Mouse (Mus musculus): ENCODE measurements around the gene Pdcd10.

The Pdcd10 gene

GRCm38 (mm10) chr3:75474657-75475056, 82.0 kb downstream of the Pdcd10 start:
- no peak for DNase-seq (ENCODE audit: low spot score)

DNA sequence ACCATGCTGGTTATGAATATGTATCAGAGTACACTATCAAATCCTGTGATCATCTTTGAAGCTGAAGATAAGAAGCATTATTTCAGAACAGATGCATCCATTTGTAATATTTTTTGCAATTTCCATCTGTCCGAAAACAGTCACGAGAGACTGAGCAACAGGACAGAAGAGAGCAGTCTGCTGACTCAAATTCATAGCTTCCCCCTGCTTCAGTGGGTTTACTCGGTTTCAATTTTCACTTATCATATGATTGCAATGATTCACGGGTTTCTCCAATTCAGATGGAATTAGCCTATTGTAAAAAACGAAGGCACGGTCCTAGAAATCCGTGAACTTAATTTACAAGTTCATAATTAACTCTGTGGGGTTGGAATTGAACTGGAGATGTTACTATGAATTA, 88.5 kb downstream of the Pdcd10 start:
- no peak for DNase-seq (ENCODE audit: low spot score)

Data from left cerebral cortex, adult 11 months (tissue).